Mouse (Mus musculus) heart, adult 18-20 months (tissue): ENCODE data around the gene Ptpn9. TPM values are rescaled to one million over a fixed set of nuclear protein-coding genes. Genes with fewer than 3 reads are reported as not detected.

Experiments
- total RNA-seq, 2 experiments: library from RNA; stranded (reverse); gene quantifications; 2 replicates each; pipeline ENCODE4 v1.2.3; 2021

Gene Ptpn9
- total RNA-seq, 2 experiments from 2014 or later = 9.3 to 10.1 TPM

Other genes with a start within 250 kb of the Ptpn9 start
- 1 to 10 TPM; 1.0 to 1.1 TPM for gene Lingo1, start 198.5 kb upstream of the Ptpn9 start, total RNA-seq
- not detected for gene Odf3l1, start 130.2 kb upstream of the Ptpn9 start, total RNA-seq
- gene Cspg4, start 129.9 kb upstream of the Ptpn9 start, total RNA-seq = 10 to 100 TPM in 1 of 2 experiments, 1 to 10 TPM in 1; 9.9 to 11.5 TPM
- gene Snx33, start 66.6 kb upstream of the Ptpn9 start, total RNA-seq = 1 to 10 TPM; 7.0 to 8.2 TPM
- gene Imp3, start 57.4 kb upstream of the Ptpn9 start, total RNA-seq = 10 to 100 TPM; 55.8 to 58.3 TPM
- 10 to 100 TPM; 10.6 to 11.2 TPM for gene Snupn, start 44.0 kb upstream of the Ptpn9 start, total RNA-seq
- 10 to 100 TPM; 23.0 to 23.6 TPM for gene Sin3a, start 77.1 kb downstream of the Ptpn9 start, total RNA-seq
- 10 to 100 TPM; 42.6 to 43.3 TPM for gene Man2c1, start 135.8 kb downstream of the Ptpn9 start, total RNA-seq
- gene Neil1, start 153.4 kb downstream of the Ptpn9 start, total RNA-seq = 1 to 10 TPM; 5.7 to 5.9 TPM
- 10 to 100 TPM; 28.0 to 32.0 TPM for gene Commd4, start 163.4 kb downstream of the Ptpn9 start, total RNA-seq
- not detected for gene Trcg1, start 241.6 kb downstream of the Ptpn9 start, total RNA-seq